Mouse (Mus musculus) naive thymus-derived CD4-positive, alpha-beta T cell, adult 2 months (primary cell): ENCODE measurements at regions not wholly inside any gene's neighbourhood (a gene's known extent, or its start where the extent isn't known, plus 50 kb on each side); places are given as distances from the start of the nearest gene placed in this dataset.
"Not testable (repeated sequence)": the region's sequence is repeated elsewhere in the genome, so short reads cannot be mapped to it uniquely, and the experiment has no call there.

ENCODE experiments used
- DNase-seq: peaks from one replicate; pipeline ENCODE4 v3.0.0-alpha.2; 2011; ENCODE audit warnings: low read depth

DNA sequence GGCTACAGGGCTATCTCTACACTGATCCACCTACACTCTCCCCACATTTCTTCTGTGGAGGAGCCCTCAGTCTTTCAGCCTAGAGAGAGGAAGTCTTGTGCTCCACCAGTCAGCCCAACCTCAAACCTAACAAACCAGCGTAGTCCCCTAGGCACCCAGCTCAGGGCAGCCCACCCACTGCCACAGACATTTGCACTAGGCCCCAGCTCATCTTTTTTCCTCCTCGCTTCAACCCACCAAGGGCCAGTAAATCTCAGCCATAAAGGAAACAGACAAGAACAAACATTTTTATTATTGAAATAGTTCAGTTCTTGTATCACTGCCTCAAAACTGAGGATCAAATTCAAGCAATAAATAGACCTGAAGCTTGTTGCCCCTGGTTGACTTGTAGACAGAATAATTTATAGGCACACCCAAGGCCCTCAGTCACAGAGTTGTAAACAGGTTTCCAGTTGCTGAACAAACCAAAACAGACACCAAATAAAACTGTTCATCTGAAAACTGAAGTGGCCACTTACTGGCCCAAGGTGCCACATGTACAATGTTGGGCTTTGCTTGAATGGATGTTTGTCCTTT is 58.0 kb upstream of the Cdyl start:
- no peak for DNase-seq

DNA sequence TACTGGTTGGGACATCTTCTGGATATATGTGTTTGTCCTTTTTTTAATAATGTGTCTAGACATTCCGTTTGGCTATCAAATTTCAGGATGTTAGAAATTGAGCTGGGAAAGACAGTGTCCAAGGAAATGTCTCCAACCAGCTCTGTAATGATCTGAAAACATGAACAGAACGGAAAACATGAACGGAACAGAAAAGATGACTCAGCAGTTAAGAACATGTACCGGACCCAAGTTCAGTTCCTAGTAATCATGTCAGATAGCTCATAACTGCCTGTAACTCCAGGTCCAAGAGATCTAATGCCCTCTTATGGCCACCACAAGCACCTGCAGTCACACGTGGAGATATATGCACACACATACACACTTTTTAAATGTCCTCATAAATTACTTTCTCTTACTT is 56.6 kb upstream of the Cdyl start:
- no peak for DNase-seq

GRCm38 (mm10) chr13:35604061-35604460 is 55.6 kb upstream of the Cdyl start:
- DNase-seq, result no peak

DNA sequence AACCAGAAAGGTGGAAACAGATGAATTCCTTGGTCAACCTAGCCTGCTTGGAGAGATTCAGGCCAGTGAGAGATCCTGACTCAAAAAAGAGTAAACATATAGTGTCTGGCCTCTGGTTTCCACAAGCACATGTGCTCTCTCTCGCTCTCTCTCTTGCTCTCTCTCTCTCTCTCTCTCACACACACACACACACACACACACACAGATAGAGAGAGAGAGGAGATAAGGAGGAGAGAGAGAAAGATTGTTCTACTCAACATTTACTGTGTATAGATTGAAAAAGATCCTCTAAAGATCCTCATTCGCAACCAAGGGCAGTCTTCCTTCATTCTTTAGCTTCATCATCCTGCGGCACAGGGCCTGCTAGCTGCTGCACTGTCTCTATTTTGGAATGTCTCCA is 54.9 kb upstream of the Cdyl start:
- no peak for DNase-seq

- not testable (repeated sequence) for DNase-seq
Observed at GRCm38 (mm10) chr13:35606857-35607561, 52.6 kb upstream of the Cdyl start.

DNA sequence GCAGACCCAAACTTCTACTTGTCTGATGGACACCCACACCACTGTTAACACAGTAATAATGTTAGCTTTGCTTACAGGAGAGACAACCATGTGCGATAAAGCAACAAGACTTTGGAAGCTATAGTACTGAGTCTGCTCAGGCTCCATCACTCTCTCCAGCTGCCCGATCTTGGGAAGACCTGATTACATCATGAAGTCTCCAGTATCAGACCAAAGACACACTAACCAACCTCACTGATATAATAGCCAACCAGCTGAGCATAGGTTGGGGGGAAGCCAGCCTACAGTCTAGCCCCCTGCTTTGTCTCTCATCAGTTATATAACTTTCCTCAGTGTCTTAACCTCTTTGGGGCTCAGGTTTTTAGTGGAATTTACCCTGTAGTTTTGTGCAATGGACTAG is 51.9 kb upstream of the Cdyl start:
- DNase-seq, result no peak
